22 mouse cellular contexts compared by ENCODE assay signal in the genomic region with DNA sequence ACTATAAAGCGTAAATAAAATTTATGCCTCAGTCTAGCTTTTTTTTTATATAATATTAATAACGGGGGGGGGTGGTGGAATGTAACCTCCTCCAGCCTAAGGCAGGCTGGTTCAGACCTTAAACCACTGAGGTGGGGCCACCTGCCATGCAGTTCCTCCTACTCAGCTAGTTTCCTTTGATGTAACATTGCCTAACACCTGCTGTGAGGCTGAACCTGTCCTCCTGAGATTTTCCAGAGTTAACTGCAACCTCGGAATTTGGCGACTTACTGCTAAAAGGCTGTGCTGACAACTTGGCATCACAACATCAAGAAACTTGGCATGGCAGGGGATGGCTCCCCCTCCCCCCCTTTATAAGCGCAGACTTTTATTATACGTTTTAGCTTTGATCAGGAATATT.
DNase-seq lines count a peak whose midpoint lies in the region; ATAC-seq and TF ChIP-seq lines count a peak whose summit lies in the region.
"Had no signal": no experiment of that assay in that cellular context is flagged by ENCODE, and none has a peak within 500 bp of the region (broad histone marks: within the 10 kb centered on the region; RNA-seq: fewer than 3 reads in every experiment).

No protein-coding gene starts in this region.

- no peak overlapping the region for H3K4me2 ChIP-seq in midbrain, embryonic 12.5 days (replicated peaks)
- H3K4me2 ChIP-seq in midbrain, embryonic 15.5 days = no peak overlapping the region
- H3K4me2 ChIP-seq in hindbrain, embryonic 14.5 days (replicated peaks) = no peak overlapping the region
- H3K4me2 ChIP-seq: embryonic facial prominence, embryonic 12.5 days; forebrain, embryonic 13.5 days; forebrain, embryonic 15.5 days had no signal

- peaks cover 13% of the 10 kb centered on the region; the same call in 1 of the 2 replicates for H3K9me3 ChIP-seq in midbrain, embryonic 12.5 days
- peaks cover 7% of the 10 kb centered on the region; the same call in 1 of the 2 replicates for H3K9me3 ChIP-seq in midbrain, embryonic 15.5 days
- no peaks in the 10 kb centered on the region for H3K9me3 ChIP-seq in ES-E14 (ENCODE audit: control insufficient read depth, insufficient read depth, low read depth, low read length)
- peaks cover 19% of the 10 kb centered on the region; the same call in 1 of the 2 replicates for H3K9me3 ChIP-seq in hindbrain, embryonic 14.5 days (ENCODE audit: control insufficient read depth, low read length)
- H3K9me3 ChIP-seq: embryonic facial prominence, embryonic 12.5 days had no signal

- ATAC-seq in midbrain, embryonic 12.5 days (ENCODE audit: low FRiP score, low read depth) = 0 out of 2 replicates have a peak, but pooled peaks have one; percentile 34
- no peak for ATAC-seq in midbrain, embryonic 15.5 days (replicated peaks)
- ATAC-seq in hindbrain, embryonic 14.5 days (ENCODE audit: low FRiP score) = no peak
- ATAC-seq: CD4-positive, CD25-positive, alpha-beta regulatory T cell, adult 4 months; forebrain, embryonic 13.5 days; forebrain, embryonic 15.5 days; forebrain, postnatal 0 days had no signal

- no peaks in the 10 kb centered on the region for H3K4me1 ChIP-seq in midbrain, embryonic 12.5 days
- no peaks in the 10 kb centered on the region for H3K4me1 ChIP-seq in midbrain, embryonic 15.5 days
- peaks cover 0 to 2% of the 10 kb centered on the region in 2 experiments; a peak in 1 of 4 replicates for H3K4me1 ChIP-seq in ES-E14 (ENCODE audit: control insufficient read depth in 2 of 2, insufficient read depth in 2 of 2, low read length in 2 of 2, poor library complexity in 1 of 2)
- H3K4me1 ChIP-seq in hindbrain, embryonic 14.5 days (replicated peaks; ENCODE audit: control insufficient read depth, insufficient read depth, low read length) = no peaks in the 10 kb centered on the region
- H3K4me1 ChIP-seq: embryonic facial prominence, embryonic 10.5 days; embryonic facial prominence, embryonic 12.5 days; forebrain, embryonic 13.5 days; forebrain, embryonic 15.5 days had no signal

- no peak overlapping the region for H3K4me3 ChIP-seq in midbrain, embryonic 12.5 days
- no peak overlapping the region for H3K4me3 ChIP-seq in midbrain, embryonic 15.5 days
- no peak overlapping the region for H3K4me3 ChIP-seq in ES-E14 (ENCODE audit: insufficient read depth in 1 of 2, low read depth in 1 of 2, low read length in 2 of 2, poor library complexity in 1 of 2, severe bottlenecking in 1 of 2)
- H3K4me3 ChIP-seq in hindbrain, embryonic 14.5 days (replicated peaks; ENCODE audit: low read length) = no peak overlapping the region
- H3K4me3 ChIP-seq: embryonic facial prominence, embryonic 10.5 days; embryonic facial prominence, embryonic 12.5 days; forebrain, embryonic 13.5 days; forebrain, embryonic 15.5 days had no signal

- no peak overlapping the region for H3K9ac ChIP-seq in midbrain, embryonic 12.5 days (replicated peaks)
- no peak overlapping the region for H3K9ac ChIP-seq in midbrain, embryonic 15.5 days
- no peak overlapping the region for H3K9ac ChIP-seq in ES-E14 (ENCODE audit: insufficient read depth, low read depth, low read length, poor library complexity, severe bottlenecking)
- H3K9ac ChIP-seq in hindbrain, embryonic 14.5 days = no peak overlapping the region
- H3K9ac ChIP-seq: embryonic facial prominence, embryonic 12.5 days; forebrain, embryonic 13.5 days; forebrain, embryonic 15.5 days; forebrain, postnatal 0 days had no signal

- DNase-seq in ES-E14 (ENCODE audit: low read depth, low spot score) (peak; percentile 21), ZHBTc4 (ENCODE audit: low read depth, low spot score) (peak; percentile 73)
- no peak for DNase-seq in hindbrain, embryonic 14.5 days (ENCODE audit: low spot score)
- DNase-seq in testis, postnatal 10 days (ENCODE audit: low spot score) = no peak
- DNase-seq: adrenal gland, adult 8-10 months; adrenal gland, postnatal 14 days; adrenal gland, postnatal 36 days; B cell, adult 2 months; cerebellum, adult 11-12 months; cerebellum, adult 2 months; cerebellum, adult 9-10 months; cerebellum, postnatal 10 days; cerebellum, postnatal 25 days; forebrain, postnatal 0 days had no signal

- WGBS in midbrain, embryonic 12.5 days = 88% methylated on average over 6 of the region's 6 CpGs
- WGBS in midbrain, embryonic 15.5 days = 91% methylated on average over 6 of the region's 6 CpGs
- 90% methylated on average over 6 of the region's 6 CpGs for WGBS in hindbrain, embryonic 14.5 days

- in situ Hi-C loops in ES-E14 (cut with MboI; ENCODE audit: low sequenced_read_pairs in 2 of 2, unreplicated experiment in 2 of 2) = no loop called here

- no peaks in the 10 kb centered on the region for H3K36me3 ChIP-seq in midbrain, embryonic 12.5 days
- H3K36me3 ChIP-seq in midbrain, embryonic 15.5 days (replicated peaks) = no peaks in the 10 kb centered on the region
- H3K36me3 ChIP-seq in ES-E14 (ENCODE audit: control insufficient read depth, insufficient read depth, low read length, poor library complexity, severe bottlenecking) = no peaks in the 10 kb centered on the region
- H3K36me3 ChIP-seq in hindbrain, embryonic 14.5 days (replicated peaks; ENCODE audit: control insufficient read depth, insufficient read depth) = no peaks in the 10 kb centered on the region
- H3K36me3 ChIP-seq: embryonic facial prominence, embryonic 10.5 days; embryonic facial prominence, embryonic 12.5 days; forebrain, embryonic 15.5 days had no signal

- H3K27ac ChIP-seq in midbrain, embryonic 12.5 days (replicated peaks) = no peak overlapping the region
- H3K27ac ChIP-seq in midbrain, embryonic 15.5 days = no peak overlapping the region
- H3K27ac ChIP-seq in ES-E14 (ENCODE audit: insufficient read depth, low read depth, low read length, poor library complexity, severe bottlenecking) = peak overlapping the region; percentile 22; the same call in 1 of the 2 replicates
- no peak overlapping the region for H3K27ac ChIP-seq in hindbrain, embryonic 14.5 days
- H3K27ac ChIP-seq: embryonic facial prominence, embryonic 10.5 days; embryonic facial prominence, embryonic 12.5 days; forebrain, embryonic 13.5 days; forebrain, embryonic 15.5 days had no signal

- no peaks in the 10 kb centered on the region for H3K27me3 ChIP-seq in midbrain, embryonic 12.5 days
- H3K27me3 ChIP-seq in midbrain, embryonic 15.5 days (replicated peaks) = no peaks in the 10 kb centered on the region
- H3K27me3 ChIP-seq in hindbrain, embryonic 14.5 days (ENCODE audit: control insufficient read depth, insufficient read depth, low read length) = no peaks in the 10 kb centered on the region
- H3K27me3 ChIP-seq: CH12.LX; embryonic facial prominence, embryonic 12.5 days; forebrain, embryonic 13.5 days; forebrain, embryonic 15.5 days had no signal

TF ChIP-seq in ES-E14, 5 proteins besides CTCF, POLR2A, EP300 and RAD21:
- TF ChIP-seq ZNF384 (IDR thresholded peaks at IDR 0.05; ENCODE audit: low read depth, low read length) (no peak), MAFK (IDR thresholded peaks at IDR 0.05; ENCODE audit: insufficient read depth, low read depth, low read length) (no peak), CHD2 (IDR thresholded peaks at IDR 0.05; ENCODE audit: low read depth, low read length) (no peak), HCFC1 (IDR thresholded peaks at IDR 0.05; ENCODE audit: borderline replicate concordance, insufficient read depth, low read length) (no peak), ZC3H11A (IDR thresholded peaks at IDR 0.05; ENCODE audit: borderline replicate concordance, low read depth, low read length) (no peak)

Comparison
In these comparisons a context has a peak if more than half of its experiments do, and no peak if none do; other contexts are left out.
1. DNase-seq: peak in ES-E14 (single experiment) and ZHBTc4 (single experiment); none in hindbrain, embryonic 14.5 days (single experiment) and testis, postnatal 10 days (single experiment).